Mouse (Mus musculus): ENCODE measurements at regions not wholly inside any gene's neighbourhood (a gene's known extent, or its start where the extent isn't known, plus 50 kb on each side); places are given as distances from the start of the nearest gene placed in this dataset.

DNA sequence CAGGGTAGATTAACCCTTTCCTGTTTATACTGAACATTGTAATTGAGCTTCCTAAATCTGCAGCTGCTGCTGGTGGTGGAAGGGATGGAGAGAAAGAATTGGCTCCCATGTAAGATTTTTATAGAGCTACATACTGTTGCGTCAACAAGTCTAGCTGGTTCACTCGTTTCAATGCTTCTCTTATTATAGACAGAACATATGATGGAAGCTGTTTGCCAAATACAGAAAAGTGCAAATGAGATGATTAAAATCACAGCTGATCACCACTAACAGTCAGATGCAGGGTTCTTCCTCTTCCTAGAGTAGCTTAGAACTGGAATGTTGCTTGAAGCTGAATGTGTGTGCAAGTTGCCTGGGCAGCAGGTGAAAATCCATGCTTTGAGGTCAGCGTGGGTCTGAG lies 152.8 kb downstream of the Ackr3 start:
- no peak for DNase-seq

- DNase-seq = no peak
Measured at GRCm38 (mm10) chr1:90357391-90357790, 153.6 kb downstream of the Ackr3 start.

- DNase-seq = no peak
Measured at GRCm38 (mm10) chr1:90358971-90359370, 155.2 kb downstream of the Ackr3 start.

- DNase-seq = no peak
Measured at GRCm38 (mm10) chr1:90360065-90360464, 156.3 kb downstream of the Ackr3 start.

DNA sequence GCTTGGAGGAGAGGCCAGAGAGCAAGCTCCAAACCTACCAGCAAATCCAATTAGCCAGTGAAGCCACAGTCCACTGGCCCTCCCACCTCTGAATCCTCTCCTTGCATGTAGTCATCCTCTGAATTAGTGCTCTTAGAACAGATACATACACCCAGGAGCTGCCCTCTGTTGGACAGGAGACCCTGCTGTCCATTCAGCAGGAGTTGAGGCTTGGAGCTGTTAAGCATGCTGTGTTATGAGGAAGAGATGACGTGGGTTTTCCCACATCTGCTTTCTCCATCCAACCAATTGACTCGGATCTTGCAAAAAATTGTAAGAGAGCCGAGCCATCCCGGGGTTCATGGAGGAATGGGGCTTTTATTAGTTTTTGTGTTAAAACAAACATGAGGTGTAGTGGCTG lies 160.7 kb downstream of the Ackr3 start:
- no peak for DNase-seq

DNA sequence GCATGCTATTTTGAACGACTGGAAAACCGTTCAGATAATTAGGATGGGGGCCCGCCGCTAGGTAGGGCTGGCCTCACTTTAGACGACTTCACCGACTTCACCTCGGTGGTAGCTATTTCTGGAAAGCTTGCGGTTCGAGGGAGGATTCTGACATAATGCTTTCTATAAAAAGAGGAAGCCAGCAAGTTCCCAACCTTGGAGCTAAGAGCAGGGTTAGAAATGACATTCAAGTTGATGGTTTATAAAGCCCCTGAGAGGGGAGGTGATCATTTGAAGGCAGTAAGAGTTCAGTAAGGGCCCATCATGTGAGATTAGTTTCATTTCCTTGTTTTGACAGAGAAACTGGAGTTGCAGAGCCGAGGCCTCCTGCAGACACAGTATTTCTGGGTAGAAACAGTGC lies 164.8 kb downstream of the Ackr3 start:
- DNase-seq = no peak

GRCm38 (mm10) chr1:90369287-90369686 lies 165.5 kb downstream of the Ackr3 start:
- DNase-seq = no peak

GRCm38 (mm10) chr1:90370766-90371165 lies 167.0 kb downstream of the Ackr3 start:
- DNase-seq = no peak

GRCm38 (mm10) chr1:90373001-90373400 lies 169.2 kb downstream of the Ackr3 start:
- no peak for DNase-seq

DNA sequence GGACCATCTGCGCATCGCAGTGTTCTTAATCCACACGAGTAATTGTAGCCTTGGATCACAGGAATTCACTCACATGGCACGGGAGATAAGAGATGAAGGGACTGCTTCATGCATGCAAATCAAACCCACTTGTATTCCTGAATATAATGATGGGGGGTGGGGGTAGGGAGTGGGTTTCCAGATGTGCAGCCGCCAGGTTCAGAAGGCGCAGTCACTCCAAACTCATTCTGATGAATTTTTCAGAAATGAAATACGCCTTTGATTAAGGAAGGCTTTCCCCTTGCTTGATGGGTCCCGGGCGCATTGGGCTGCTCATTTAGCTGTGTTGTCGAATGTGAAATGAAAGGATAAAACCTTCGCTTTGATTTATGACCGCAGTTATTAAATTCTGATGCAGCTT lies 170.7 kb downstream of the Ackr3 start:
- no peak for DNase-seq

- DNase-seq = no peak
Measured at GRCm38 (mm10) chr1:90380034-90380705, 176.4 kb downstream of the Ackr3 start.

GRCm38 (mm10) chr1:90382941-90383470 lies 179.2 kb downstream of the Ackr3 start:
- peak; percentile 5 for DNase-seq

DNA sequence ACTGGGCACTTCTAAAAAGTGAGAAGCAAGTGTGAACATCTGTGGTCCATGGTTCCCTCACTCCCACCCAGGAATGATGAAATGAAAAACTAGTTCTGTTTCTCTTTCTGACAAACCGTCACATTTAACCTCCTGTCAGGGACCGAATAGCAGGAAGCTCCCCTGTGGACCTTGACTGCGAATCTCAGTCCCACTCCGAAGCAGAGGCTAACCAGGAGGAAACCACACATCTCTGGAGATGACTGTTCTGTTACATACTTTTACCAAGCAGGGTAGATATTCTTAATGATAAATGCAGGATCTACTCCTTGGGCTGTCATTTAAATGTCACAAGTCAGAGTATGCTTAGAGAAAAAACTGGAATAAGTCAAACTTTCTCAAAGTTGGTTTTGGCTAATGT lies 181.2 kb downstream of the Ackr3 start:
- DNase-seq = no peak

DNA sequence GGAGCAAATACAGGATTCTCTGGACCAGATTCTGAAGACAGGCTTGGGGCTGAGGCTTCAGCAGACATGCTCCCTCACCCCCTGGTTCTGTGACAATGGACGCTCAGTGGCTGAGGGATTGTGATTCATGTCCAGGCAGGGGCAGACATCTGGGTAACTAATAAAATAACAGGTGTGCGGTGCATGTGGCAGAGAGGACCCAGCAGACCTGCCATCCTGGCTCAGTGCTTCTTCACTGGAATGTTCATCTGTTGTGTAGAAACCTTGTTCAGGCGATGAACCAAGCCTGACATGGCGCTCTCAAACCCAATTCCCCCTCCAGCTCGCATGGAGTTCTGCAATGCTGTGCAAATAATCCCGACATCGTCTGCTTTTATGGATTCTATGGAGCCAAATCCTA lies 183.0 kb downstream of the Ackr3 start:
- DNase-seq = no peak

GRCm38 (mm10) chr1:90390422-90390821 lies 186.6 kb downstream of the Ackr3 start:
- DNase-seq = no peak

- no peak for DNase-seq
Measured at GRCm38 (mm10) chr1:90393861-90394260, 190.1 kb downstream of the Ackr3 start.

DNA sequence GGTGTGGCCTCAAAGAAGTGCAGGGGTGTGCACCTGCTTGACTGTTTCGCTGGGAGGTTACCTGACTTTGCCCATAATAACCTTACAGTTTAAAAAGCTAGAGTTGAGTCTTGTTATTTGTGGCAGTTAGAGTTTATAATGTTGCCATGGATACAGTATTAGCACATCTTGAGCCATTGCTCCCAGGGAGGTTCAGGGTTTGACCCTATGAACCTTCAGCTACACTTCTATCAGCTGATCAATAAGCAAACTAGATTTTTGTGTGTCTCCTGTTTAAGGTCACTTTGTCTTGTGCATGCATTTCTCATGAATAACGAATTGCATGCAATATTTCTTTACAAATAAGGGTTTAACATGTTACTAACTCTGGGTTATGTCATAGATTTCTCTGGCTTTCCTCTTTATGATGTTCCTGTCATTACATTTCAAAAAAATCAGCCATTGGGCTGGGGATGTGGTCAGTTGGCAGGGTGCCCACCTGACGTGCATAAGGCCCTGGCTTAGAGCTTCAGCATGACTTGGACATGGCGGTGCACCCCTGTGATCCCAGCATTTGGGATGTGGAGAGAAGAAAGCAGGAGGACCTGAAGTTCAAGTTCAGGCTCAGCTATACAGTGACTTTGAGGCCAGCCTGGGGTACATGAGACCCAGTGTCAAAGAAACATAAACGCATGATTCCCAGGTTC lies 191.7 kb downstream of the Ackr3 start:
- DNase-seq = no peak

DNA sequence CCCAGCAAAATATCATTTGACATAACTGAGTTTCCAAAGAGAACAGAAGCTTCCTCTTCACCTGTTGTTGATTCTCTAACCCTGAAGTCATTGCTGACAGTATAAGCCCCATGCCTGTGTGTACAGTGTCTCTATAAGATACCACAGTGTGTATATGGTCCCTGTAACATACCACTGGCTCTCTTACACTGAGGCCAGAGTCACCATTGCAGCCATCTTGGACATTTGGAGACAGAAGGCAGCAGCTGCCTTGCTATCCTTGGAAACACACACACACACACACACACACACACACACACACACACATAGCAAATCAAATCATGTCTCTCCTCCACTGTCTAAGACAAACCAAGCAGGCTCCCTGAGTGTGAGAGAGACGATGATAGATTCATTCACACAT lies 192.9 kb downstream of the Ackr3 start:
- DNase-seq = no peak

- DNase-seq = no peak
Measured at GRCm38 (mm10) chr1:90397355-90397754, 193.6 kb downstream of the Ackr3 start.

DNA sequence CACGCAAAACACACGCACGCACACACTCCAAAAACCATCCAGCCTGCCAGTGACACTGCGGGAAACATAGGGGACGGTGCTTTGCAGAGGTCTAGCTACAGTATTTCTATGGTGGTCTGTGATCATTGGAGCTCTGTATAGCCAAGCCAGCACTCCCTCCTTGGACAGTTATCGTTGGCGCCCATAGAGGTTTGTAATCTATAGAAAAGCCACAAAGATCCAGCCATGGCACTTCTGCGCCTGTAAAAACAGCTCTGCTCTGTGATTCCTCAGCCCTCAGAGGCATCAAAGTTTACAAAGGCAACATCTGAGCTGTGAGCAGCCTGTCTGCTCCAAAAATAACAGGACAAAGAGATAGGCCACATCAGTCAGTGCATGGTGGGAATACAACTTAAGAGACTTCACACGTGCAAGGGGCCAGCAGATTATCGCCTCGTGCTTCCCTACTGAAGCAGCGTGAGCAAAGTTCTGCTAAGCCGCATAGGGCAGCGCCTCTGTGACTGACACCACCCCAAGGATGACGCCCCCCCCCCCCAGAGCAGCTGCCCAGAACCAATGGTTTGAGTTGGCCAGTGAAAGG lies 194.7 kb downstream of the Ackr3 start:
- DNase-seq = no peak

GRCm38 (mm10) chr1:90403057-90403456 lies 199.3 kb downstream of the Ackr3 start:
- DNase-seq = no peak

GRCm38 (mm10) chr1:90404717-90405487 lies 197.9 kb upstream of the Cops8 start:
- DNase-seq = no peak

- no peak for DNase-seq
Measured at GRCm38 (mm10) chr1:90406663-90407062, 196.1 kb upstream of the Cops8 start.
